Mouse (Mus musculus): ENCODE results near the gene Spint3.

DNA sequence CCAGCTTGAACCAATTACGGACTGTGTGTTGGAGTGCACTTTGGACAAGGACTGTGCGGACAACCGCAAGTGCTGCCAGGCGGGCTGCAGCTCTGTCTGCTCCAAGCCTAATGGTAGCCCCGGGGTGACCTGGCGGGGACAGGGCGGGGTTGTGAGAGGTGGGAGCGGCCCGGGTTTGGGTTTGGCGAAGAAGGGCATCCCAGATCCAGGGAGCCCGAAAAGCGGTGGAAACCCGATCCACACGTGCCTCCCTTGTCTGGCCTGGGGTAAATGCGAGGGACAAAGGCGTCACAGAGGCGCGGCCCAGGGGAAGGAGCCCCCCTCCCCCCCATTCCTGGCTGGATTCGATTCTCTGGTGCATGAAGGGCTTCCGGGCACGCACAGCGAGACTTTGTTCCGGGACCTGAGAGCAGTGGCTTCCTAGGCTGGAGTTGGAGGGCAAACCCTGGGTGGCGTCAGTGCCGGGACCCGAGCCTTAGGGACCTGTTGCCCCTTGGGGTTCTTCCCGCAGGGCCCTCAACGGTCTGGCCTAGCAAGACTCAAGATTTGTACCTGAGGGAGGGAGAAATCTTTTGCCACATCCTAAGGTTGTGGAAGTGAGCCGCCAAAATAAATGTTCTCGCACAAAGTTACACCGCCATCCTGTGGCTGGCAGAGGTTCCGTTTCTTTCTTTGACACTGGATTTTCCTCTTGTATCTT is 9.8 kb downstream of the Spint3 start:
- TF ChIP-seq CTCF (IDR thresholded peaks at IDR 0.05; ENCODE audit: low read depth, low read length) (no peak), TAL1 (conservative IDR thresholded peaks at IDR 0.05; ENCODE audit: low read depth, low read length) (no peak), GATA1 (IDR thresholded peaks at IDR 0.05; ENCODE audit: borderline replicate concordance, low read length) (no peak)

Measured in G1E (cell line).